Mouse (Mus musculus) heart, postnatal 0 days (tissue): ENCODE measurements around the gene Iqcb1. TPM values are rescaled to one million over a fixed set of nuclear protein-coding genes. Genes with fewer than 3 reads are reported as not detected.

Experiments used
- ATAC-seq: fragments of 200-750 bp; cut with Nextera tagmentation; 2 replicates; pipeline ENCODE4 v1.8.0; 2017; ENCODE audit warnings: low read depth, moderate number of reproducible peaks, moderate library complexity; ENCODE audit not compliant: insufficient read depth
- DNase-seq: peaks from one replicate; pipeline ENCODE4 v3.0.0-alpha.2; 2016; ENCODE audit warnings: low spot score
- H3K27ac ChIP-seq: fragments of 300-500 bp; sonication (generic); 2 replicates; pipeline ENCODE4 v1.5.1; 2014; ENCODE audit warnings: low read depth, mild to moderate bottlenecking
- H3K27me3 ChIP-seq: fragments of 300-500 bp; sonication (generic); 2 replicates; pipeline ENCODE4 v1.6.1; 2014; ENCODE audit warnings: low read length, mixed read lengths; ENCODE audit not compliant: control insufficient read depth, insufficient read depth
- H3K36me3 ChIP-seq: fragments of 300-500 bp; sonication (generic); replicated peaks from 2 replicates; pipeline ENCODE4 v1.6.1; 2014; ENCODE audit warnings: low read length, mixed read lengths; ENCODE audit not compliant: control insufficient read depth, insufficient read depth
- H3K4me1 ChIP-seq: fragments of 300-500 bp; sonication (generic); 2 replicates; pipeline ENCODE4 v1.6.1; 2014; ENCODE audit warnings: antibody characterized with exemption; ENCODE audit not compliant: control insufficient read depth, insufficient read depth
- H3K4me2 ChIP-seq: fragments of 300-500 bp; sonication (generic); 2 replicates; pipeline ENCODE4 v1.6.1; 2014; ENCODE audit warnings: low read depth, mild to moderate bottlenecking, low read length, moderate library complexity
- H3K4me3 ChIP-seq: fragments of 300-500 bp; sonication (generic); 2 replicates; pipeline ENCODE4 v1.5.1; 2014; ENCODE audit warnings: low read depth, low read length
- H3K9ac ChIP-seq: fragments of 300-500 bp; sonication (generic); replicated peaks from 2 replicates; pipeline ENCODE4 v1.6.1; 2014; ENCODE audit warnings: low read depth, low read length, mixed read lengths
- H3K9me3 ChIP-seq: fragments of 300-500 bp; sonication (generic); replicated peaks from 2 replicates; pipeline ENCODE4 v1.6.1; 2016; ENCODE audit warnings: low read length; ENCODE audit not compliant: control insufficient read depth
- CTCF ChIP-seq: IDR thresholded peaks from 2 replicates; pipeline ENCODE4 v1.5.1; 2016; ENCODE audit warnings: antibody characterized with exemption, control low read depth, low read depth
- EP300 ChIP-seq: IDR thresholded peaks from 2 replicates; pipeline ENCODE4 v1.6.1; 2016; ENCODE audit warnings: antibody characterized with exemption, low read depth
- WGBS: fragments of 180-500 bp; shearing (Covaris S2); extraction: QIAGEN DNeasy Blood & Tissue Kit; methylation state at CpG from one replicate; pipeline ENCODE4 v1.1.7; 2014; 5-methylcytosine and 5-hydroxymethylcytosine counted together
- polyA plus RNA-seq: library from polyadenylated mRNA; unstranded; fragments of >200 nt; fragmentation: Nextera tagmentation; extraction: Ambion mirVana; gene quantifications from 2 replicates; pipeline ENCODE4 v1.2.1, GENCODE M21; 2015
- total RNA-seq: library from RNA; depleted of rRNA; stranded (reverse); fragments of >200 nt; gene quantifications from 2 replicates; pipeline ENCODE4 v1.2.3, GENCODE M21; 2014; ENCODE audit warnings: low replicate concordance

Iqcb1 gene
- total and polyA plus RNA-seq, 2 experiments from 2014 or later, result 4.1 to 14.9 TPM

DNA sequence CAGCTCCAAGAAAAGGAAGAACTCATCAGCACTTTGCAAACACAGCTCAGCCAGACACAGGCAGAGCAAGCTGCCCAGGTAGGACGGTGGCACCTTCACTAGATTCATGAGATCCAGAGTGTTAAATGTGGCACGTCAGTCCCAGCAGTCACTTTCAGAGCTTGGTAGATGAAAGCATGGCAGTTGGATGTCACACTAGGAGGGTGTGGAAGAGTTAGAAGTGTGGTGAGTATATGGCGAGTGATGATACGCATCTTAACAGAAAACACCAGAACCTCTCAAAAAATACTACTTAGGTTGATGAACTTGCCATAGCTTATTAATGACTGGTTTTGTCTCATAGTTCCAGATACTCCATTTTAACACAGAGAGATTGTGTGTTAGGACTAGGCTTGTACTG, 63.2 kb downstream of the Iqcb1 start:
- TF ChIP-seq EP300 (no peak), CTCF (no peak)
- Histone ChIP-seq H3K9ac (no peak overlapping the region), H3K4me1 (no peaks in the 10 kb centered on the region), H3K27me3 (no peaks in the 10 kb centered on the region), H3K4me3 (no peak overlapping the region), H3K27ac (no peak overlapping the region), H3K4me2 (no peak overlapping the region), H3K36me3 (peaks cover 84% of the 10 kb centered on the region), H3K9me3 (no peaks in the 10 kb centered on the region)
- WGBS, result 96% methylated on average over 4 of the region's 4 CpGs
- no peak for DNase-seq
- ATAC-seq, result no peak

DNA sequence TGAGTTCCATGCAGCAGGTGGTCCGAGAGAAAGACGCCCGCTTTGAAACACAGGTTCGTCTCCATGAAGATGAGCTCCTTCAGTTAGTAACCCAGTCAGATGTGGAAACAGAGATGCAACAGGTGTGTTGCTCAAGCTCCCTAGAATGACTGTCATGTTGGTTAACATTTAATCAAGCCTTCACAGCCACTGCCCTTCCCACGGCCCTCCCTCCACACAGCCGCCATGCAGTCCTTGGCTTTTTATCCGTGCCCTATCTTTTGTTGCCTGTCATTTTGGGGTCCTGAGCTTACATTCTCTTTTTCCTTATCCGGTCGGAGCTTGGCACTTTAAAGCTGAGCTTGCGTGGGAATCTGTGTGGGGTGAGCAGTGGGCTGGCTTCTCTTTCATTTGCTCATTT, 65.1 kb downstream of the Iqcb1 start:
- Histone ChIP-seq H3K9ac (no peak overlapping the region), H3K4me3 (no peak overlapping the region), H3K4me2 (no peak overlapping the region), H3K27me3 (no peaks in the 10 kb centered on the region), H3K36me3 (peaks cover 90% of the 10 kb centered on the region), H3K9me3 (no peaks in the 10 kb centered on the region), H3K4me1 (no peaks in the 10 kb centered on the region), H3K27ac (no peak overlapping the region)
- ATAC-seq (no peak), DNase-seq (no peak)
- 88% methylated on average over 10 of the region's 10 CpGs for WGBS
- TF ChIP-seq EP300 (no peak), CTCF (no peak)

DNA sequence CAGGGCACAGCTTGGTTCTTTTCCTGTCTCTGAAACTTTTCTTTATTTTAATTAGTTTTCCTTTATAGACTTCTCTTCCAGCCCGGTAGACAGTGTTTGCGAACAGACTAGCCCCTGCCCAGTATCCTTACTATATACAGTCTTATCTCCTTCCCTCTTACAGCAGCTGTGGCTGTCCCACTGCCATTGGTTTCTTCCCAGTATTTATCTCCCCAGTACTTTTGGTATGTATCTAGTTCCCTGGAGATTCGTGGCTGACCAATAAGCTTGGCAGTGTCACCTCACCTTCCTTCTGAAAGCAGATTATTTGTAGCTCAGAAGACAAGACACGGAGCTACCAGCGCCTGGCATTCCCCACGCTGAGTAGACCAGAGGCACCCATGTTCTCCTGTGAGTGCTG, 68.5 kb downstream of the Iqcb1 start:
- Histone ChIP-seq H3K9me3 (no peaks in the 10 kb centered on the region), H3K4me2 (no peak overlapping the region), H3K36me3 (peaks cover 86% of the 10 kb centered on the region), H3K4me3 (no peak overlapping the region), H3K27ac (no peak overlapping the region), H3K4me1 (no peaks in the 10 kb centered on the region), H3K9ac (no peak overlapping the region), H3K27me3 (no peaks in the 10 kb centered on the region)
- DNase-seq (no peak), ATAC-seq (no peak)
- TF ChIP-seq CTCF (no peak), EP300 (no peak)
- WGBS, result 51% methylated on average over 6 of the region's 6 CpGs

DNA sequence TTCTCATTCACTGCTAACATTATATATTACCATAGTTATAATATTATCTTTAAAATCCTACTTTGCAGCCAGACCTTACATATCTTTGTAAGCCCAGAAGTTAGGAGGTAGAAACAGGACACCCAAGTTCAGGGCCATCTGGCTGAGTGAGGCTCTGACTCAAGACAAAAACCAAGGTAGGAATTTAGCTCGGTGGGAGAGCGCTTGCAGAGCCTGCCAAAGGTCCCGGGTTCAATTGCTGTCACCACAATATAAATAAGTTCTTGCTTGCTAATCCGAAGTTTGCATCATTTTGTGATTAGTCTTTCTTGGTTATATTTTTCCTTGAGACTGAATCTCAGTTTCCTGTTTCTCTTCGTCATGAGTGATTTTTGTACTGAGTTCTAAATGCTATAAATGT, 75.0 kb downstream of the Iqcb1 start:
- Histone ChIP-seq H3K4me2 (no peak overlapping the region), H3K27me3 (no peaks in the 10 kb centered on the region), H3K9me3 (no peaks in the 10 kb centered on the region), H3K4me1 (no peaks in the 10 kb centered on the region), H3K27ac (no peak overlapping the region), H3K4me3 (no peak overlapping the region), H3K36me3 (peaks cover 76% of the 10 kb centered on the region), H3K9ac (no peak overlapping the region)
- no peak for ATAC-seq
- no peak for DNase-seq
- TF ChIP-seq EP300, result no peak
- TF ChIP-seq CTCF, result no peak
- WGBS, result 89% methylated on average over 5 of the region's 5 CpGs

DNA sequence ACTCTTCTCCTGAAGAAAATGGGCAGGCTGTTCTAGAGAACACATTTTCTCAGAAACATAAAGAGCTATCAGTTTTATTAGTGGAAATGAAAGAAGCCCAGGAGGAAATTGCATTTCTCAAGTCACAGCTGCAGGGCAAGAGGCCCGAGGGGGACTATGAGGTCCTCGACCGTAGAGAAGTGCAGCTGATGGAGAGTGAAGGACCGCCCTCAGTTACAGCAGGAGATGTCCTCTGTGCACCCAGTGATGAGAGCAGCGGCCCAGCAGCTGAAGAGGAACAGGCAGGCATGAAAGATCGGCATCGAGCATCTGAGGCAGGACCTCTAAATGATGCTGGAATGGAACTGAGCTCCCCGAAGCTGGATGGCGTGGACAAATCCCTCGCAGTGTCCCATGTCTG, 83.7 kb downstream of the Iqcb1 start:
- ATAC-seq (no peak), DNase-seq (no peak)
- Histone ChIP-seq H3K4me2 (no peak overlapping the region), H3K27ac (no peak overlapping the region), H3K4me3 (no peak overlapping the region), H3K27me3 (no peaks in the 10 kb centered on the region), H3K36me3 (peaks cover 79% of the 10 kb centered on the region), H3K9me3 (no peaks in the 10 kb centered on the region), H3K9ac (no peak overlapping the region), H3K4me1 (peaks cover 5% of the 10 kb centered on the region; the same call in 1 of the 2 replicates)
- no peak for TF ChIP-seq CTCF
- no peak for TF ChIP-seq EP300
- 86% methylated on average over 10 of the region's 10 CpGs for WGBS

DNA sequence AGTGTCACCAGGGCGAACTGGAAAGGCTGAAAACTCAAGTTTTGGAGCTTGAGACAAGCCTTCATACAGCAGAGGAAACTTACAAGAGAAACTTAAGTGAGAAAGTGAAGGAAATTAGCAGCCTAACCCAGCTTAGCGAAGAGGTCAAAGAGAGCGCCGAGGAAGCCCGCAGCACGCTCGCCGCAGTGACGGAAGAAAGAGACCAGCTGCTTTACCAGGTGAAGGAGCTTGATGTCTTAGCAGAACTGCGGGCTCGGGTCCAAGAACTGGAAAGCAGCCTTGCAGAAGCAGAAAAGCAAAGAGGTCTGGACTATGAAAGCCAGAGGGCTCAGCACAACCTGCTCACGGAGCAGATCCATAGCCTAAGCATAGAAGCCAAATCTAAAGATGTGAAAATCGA, 84.1 kb downstream of the Iqcb1 start:
- no peaks in the 10 kb centered on the region for H3K27me3 ChIP-seq
- H3K4me1 ChIP-seq, result peaks cover 5% of the 10 kb centered on the region; the same call in 1 of the 2 replicates
- no peak overlapping the region for H3K4me3 ChIP-seq
- no peak overlapping the region for H3K4me2 ChIP-seq
- no peak overlapping the region for H3K27ac ChIP-seq
- ATAC-seq (no peak), DNase-seq (no peak)
- H3K36me3 ChIP-seq, result peaks cover 81% of the 10 kb centered on the region
- H3K9me3 ChIP-seq, result no peaks in the 10 kb centered on the region
- TF ChIP-seq EP300 (no peak), CTCF (no peak)
- H3K9ac ChIP-seq, result no peak overlapping the region
- WGBS, result 91% methylated on average over 13 of the region's 13 CpGs
